Mouse (Mus musculus) effector memory CD4-positive, alpha-beta T cell, adult 7 months (primary cell): ENCODE data around the gene Uggt2. TPM values are rescaled to one million over a fixed set of nuclear protein-coding genes. Genes with fewer than 3 reads are reported as not detected.

Experiments
- polyA plus RNA-seq: library from polyadenylated mRNA; unstranded; fragments of 100-300 nt; shearing (Covaris generic); gene quantifications from one replicate; pipeline ENCODE4 v1.2.1, GENCODE M21; 2017

Uggt2 gene
- 1.7 TPM for polyA plus RNA-seq

GRCm38 (mm10) chr14:119098851-119099569, at the start of gene Uggt2:
Gene Uggt2 (minus strand): TSS chr14:119099430.

GRCm38 (mm10) chr14:119137906-119138785, 38.9 kb upstream of the Uggt2 start, which contains the start of gene Hs6st3:
Gene Hs6st3 (plus strand): TSS chr14:119138341.

GRCm38 (mm10) chr14:118937533-118938492, 161.4 kb downstream of the Uggt2 start, which contains the start of gene Dnajc3:
Gene Dnajc3 (plus strand): TSS chr14:118937976.

Other genes with a start within 250 kb of the Uggt2 start
- 12.7 TPM for gene Dzip1, start 174.0 kb downstream of the Uggt2 start, polyA plus RNA-seq
- gene Dnajc3, start 161.5 kb downstream of the Uggt2 start, polyA plus RNA-seq, result 77.8 TPM
- not detected for gene Hs6st3, start 38.9 kb upstream of the Uggt2 start, polyA plus RNA-seq